Mouse (Mus musculus): ENCODE results near the gene Sipa1l3. TPM values are rescaled to one million over a fixed set of nuclear protein-coding genes. Genes with fewer than 3 reads are reported as not detected.

Sipa1l3 gene
- polyA plus RNA-seq, 1 experiment from 2014 or later: 9.7 TPM

- H3K36me3 ChIP-seq (ENCODE audit: control insufficient read depth, insufficient read depth, low read length): peaks cover 21% of the 10 kb centered on the region
- no peak for DNase-seq (ENCODE audit: low spot score)
- no peak for TF ChIP-seq EP300 (optimal IDR thresholded peaks at IDR 0.05)
- no peak for TF ChIP-seq CTCF (IDR thresholded peaks at IDR 0.05; ENCODE audit: low read depth)
- H3K4me3 ChIP-seq (ENCODE audit: low read depth, low read length): no peak overlapping the region
- no peaks in the 10 kb centered on the region for H3K9me3 ChIP-seq (ENCODE audit: control insufficient read depth, low read length)
- H3K4me2 ChIP-seq (replicated peaks; ENCODE audit: low read depth): no peak overlapping the region
- H3K27ac ChIP-seq (replicated peaks): no peak overlapping the region
- WGBS: 90% methylated on average over 7 of the region's 7 CpGs
- H3K4me1 ChIP-seq (replicated peaks; ENCODE audit: control insufficient read depth, insufficient read depth): no peaks in the 10 kb centered on the region
- no peak overlapping the region for H3K9ac ChIP-seq (ENCODE audit: low read length)
- no peaks in the 10 kb centered on the region for H3K27me3 ChIP-seq (ENCODE audit: control insufficient read depth, insufficient read depth, low read length)
- no peak for ATAC-seq (ENCODE audit: low FRiP score, low TSS enrichment)
These were observed 174.7 kb downstream of the Sipa1l3 start for GRCm38 (mm10) chr7:29343746-29344145.

DNA sequence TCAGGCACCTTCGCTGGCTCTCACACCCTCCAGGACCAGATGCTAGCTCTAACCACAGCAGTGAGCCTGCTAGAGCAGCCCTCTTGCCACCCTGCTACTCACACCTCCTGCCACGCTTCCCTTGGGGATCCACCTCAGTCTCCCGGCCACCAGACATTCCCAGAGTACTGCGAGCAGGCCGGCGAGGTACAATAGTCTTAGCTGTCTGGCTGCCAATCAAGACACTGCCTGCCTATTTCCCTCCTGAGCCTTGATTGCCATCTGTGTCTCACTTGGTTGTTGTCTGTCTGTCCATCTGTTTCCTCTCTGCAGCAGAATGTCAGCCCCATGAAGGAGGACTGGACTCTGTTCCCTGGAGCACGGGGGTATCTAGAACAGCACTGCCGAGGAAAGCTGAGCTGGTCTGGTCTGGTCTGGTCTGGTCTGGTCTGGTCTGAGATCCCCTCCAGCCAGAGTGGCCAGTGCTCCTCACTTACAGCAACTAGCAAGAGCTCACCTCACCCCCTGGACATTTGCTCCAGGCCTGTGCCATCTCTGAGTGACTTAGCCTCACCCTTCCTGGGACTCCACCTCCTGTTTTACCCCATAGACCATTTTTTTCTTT is 175.8 kb downstream of the Sipa1l3 start:
- no peak overlapping the region for H3K4me3 ChIP-seq (ENCODE audit: low read depth, low read length)
- DNase-seq (ENCODE audit: low spot score) (no peak), ATAC-seq (ENCODE audit: low FRiP score, low TSS enrichment) (no peak)
- no peak overlapping the region; the same call in 1 of the 2 replicates for H3K27ac ChIP-seq (replicated peaks)
- TF ChIP-seq CTCF (IDR thresholded peaks at IDR 0.05; ENCODE audit: low read depth) (no peak), EP300 (optimal IDR thresholded peaks at IDR 0.05) (no peak)
- H3K4me1 ChIP-seq (replicated peaks; ENCODE audit: control insufficient read depth, insufficient read depth): no peaks in the 10 kb centered on the region
- H3K9me3 ChIP-seq (ENCODE audit: control insufficient read depth, low read length): no peaks in the 10 kb centered on the region
- no peaks in the 10 kb centered on the region for H3K27me3 ChIP-seq (ENCODE audit: control insufficient read depth, insufficient read depth, low read length)
- 59% methylated on average over 8 of the region's 8 CpGs for WGBS
- H3K36me3 ChIP-seq (ENCODE audit: control insufficient read depth, insufficient read depth, low read length): peaks cover 15% of the 10 kb centered on the region
- no peak overlapping the region; the same call in 1 of the 2 replicates for H3K9ac ChIP-seq (ENCODE audit: low read length)
- no peak overlapping the region for H3K4me2 ChIP-seq (replicated peaks; ENCODE audit: low read depth)

- no peak for TF ChIP-seq CTCF (IDR thresholded peaks at IDR 0.05; ENCODE audit: low read depth)
- TF ChIP-seq EP300 (optimal IDR thresholded peaks at IDR 0.05): no peak
- Histone ChIP-seq H3K27ac (replicated peaks) (no peak overlapping the region), H3K9ac (ENCODE audit: low read length) (no peak overlapping the region), H3K36me3 (ENCODE audit: control insufficient read depth, insufficient read depth, low read length) (peaks cover 13% of the 10 kb centered on the region), H3K27me3 (ENCODE audit: control insufficient read depth, insufficient read depth, low read length) (no peaks in the 10 kb centered on the region), H3K4me3 (ENCODE audit: low read depth, low read length) (no peak overlapping the region), H3K9me3 (ENCODE audit: control insufficient read depth, low read length) (no peaks in the 10 kb centered on the region), H3K4me1 (replicated peaks; ENCODE audit: control insufficient read depth, insufficient read depth) (no peaks in the 10 kb centered on the region), H3K4me2 (replicated peaks; ENCODE audit: low read depth) (no peak overlapping the region)
- ATAC-seq (ENCODE audit: low FRiP score, low TSS enrichment) (no peak; the same call in 1 of the 2 replicates), DNase-seq (ENCODE audit: low spot score) (no peak)
- WGBS: 56% methylated on average over 12 of the region's 12 CpGs
These were observed 176.7 kb downstream of the Sipa1l3 start for GRCm38 (mm10) chr7:29341722-29342121.

DNA sequence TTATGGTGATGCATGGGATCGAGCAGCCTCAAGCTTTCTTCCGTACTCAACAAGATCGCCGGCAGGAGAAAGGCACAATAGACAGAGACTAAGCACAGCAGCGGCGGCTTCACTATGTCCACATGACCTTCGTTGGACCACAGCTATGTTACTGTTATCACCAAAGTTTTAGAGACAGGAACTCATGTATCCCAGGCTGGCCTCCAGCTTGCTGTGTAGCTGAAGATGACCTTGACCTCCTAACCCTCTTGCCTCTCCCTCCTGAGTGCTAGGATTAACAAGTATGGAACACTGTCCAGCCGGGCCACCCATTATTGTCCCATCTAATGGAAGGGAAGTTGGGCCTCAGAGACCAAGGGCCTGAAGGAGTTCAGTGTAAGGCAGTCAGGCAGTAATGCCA is 177.6 kb downstream of the Sipa1l3 start:
- Histone ChIP-seq H3K4me2 (replicated peaks; ENCODE audit: low read depth) (no peak overlapping the region), H3K27ac (replicated peaks) (no peak overlapping the region), H3K36me3 (ENCODE audit: control insufficient read depth, insufficient read depth, low read length) (peaks cover 13% of the 10 kb centered on the region), H3K27me3 (ENCODE audit: control insufficient read depth, insufficient read depth, low read length) (no peaks in the 10 kb centered on the region), H3K9ac (ENCODE audit: low read length) (no peak overlapping the region), H3K4me1 (replicated peaks; ENCODE audit: control insufficient read depth, insufficient read depth) (no peaks in the 10 kb centered on the region), H3K4me3 (ENCODE audit: low read depth, low read length) (no peak overlapping the region), H3K9me3 (ENCODE audit: control insufficient read depth, low read length) (no peaks in the 10 kb centered on the region)
- TF ChIP-seq EP300 (optimal IDR thresholded peaks at IDR 0.05) (no peak), CTCF (IDR thresholded peaks at IDR 0.05; ENCODE audit: low read depth) (no peak)
- DNase-seq (ENCODE audit: low spot score) (no peak), ATAC-seq (ENCODE audit: low FRiP score, low TSS enrichment) (no peak)
- WGBS: 86% methylated on average over 8 of the region's 8 CpGs

GRCm38 (mm10) chr7:29340247-29340646 is 178.2 kb downstream of the Sipa1l3 start:
- Histone ChIP-seq H3K27me3 (ENCODE audit: control insufficient read depth, insufficient read depth, low read length) (no peaks in the 10 kb centered on the region), H3K36me3 (ENCODE audit: control insufficient read depth, insufficient read depth, low read length) (peaks cover 13% of the 10 kb centered on the region), H3K4me3 (ENCODE audit: low read depth, low read length) (no peak overlapping the region), H3K4me1 (replicated peaks; ENCODE audit: control insufficient read depth, insufficient read depth) (no peaks in the 10 kb centered on the region), H3K9ac (ENCODE audit: low read length) (no peak overlapping the region), H3K9me3 (ENCODE audit: control insufficient read depth, low read length) (no peaks in the 10 kb centered on the region), H3K27ac (replicated peaks) (no peak overlapping the region), H3K4me2 (replicated peaks; ENCODE audit: low read depth) (no peak overlapping the region)
- DNase-seq (ENCODE audit: low spot score): no peak
- no peak for ATAC-seq (ENCODE audit: low FRiP score, low TSS enrichment)
- 88% methylated on average over 9 of the region's 9 CpGs for WGBS
- TF ChIP-seq CTCF (IDR thresholded peaks at IDR 0.05; ENCODE audit: low read depth) (no peak), EP300 (optimal IDR thresholded peaks at IDR 0.05) (no peak)

GRCm38 (mm10) chr7:29338984-29339679 is 179.3 kb downstream of the Sipa1l3 start:
- Histone ChIP-seq H3K4me3 (ENCODE audit: low read depth, low read length) (no peak overlapping the region), H3K4me2 (replicated peaks; ENCODE audit: low read depth) (no peak overlapping the region), H3K36me3 (ENCODE audit: control insufficient read depth, insufficient read depth, low read length) (peaks cover 11% of the 10 kb centered on the region), H3K27me3 (ENCODE audit: control insufficient read depth, insufficient read depth, low read length) (no peaks in the 10 kb centered on the region), H3K4me1 (replicated peaks; ENCODE audit: control insufficient read depth, insufficient read depth) (no peaks in the 10 kb centered on the region), H3K9ac (ENCODE audit: low read length) (no peak overlapping the region), H3K9me3 (ENCODE audit: control insufficient read depth, low read length) (no peaks in the 10 kb centered on the region), H3K27ac (replicated peaks) (no peak overlapping the region)
- ATAC-seq (ENCODE audit: low FRiP score, low TSS enrichment): no peak
- TF ChIP-seq CTCF (IDR thresholded peaks at IDR 0.05; ENCODE audit: low read depth) (no peak), EP300 (optimal IDR thresholded peaks at IDR 0.05) (no peak)
- no peak for DNase-seq (ENCODE audit: low spot score)
- WGBS: 58% methylated on average over 14 of the region's 14 CpGs

Data from stomach, postnatal 0 days (tissue).